Mouse (Mus musculus) adrenal gland, postnatal 4 days (tissue): ENCODE data around the gene Pacsin2. TPM values are rescaled to one million over a fixed set of nuclear protein-coding genes. Genes with fewer than 3 reads are reported as not detected.
"Not testable (repeated sequence)": the region's sequence is repeated elsewhere in the genome, so short reads cannot be mapped to it uniquely, and the experiment has no call there.

Experiments used
- DNase-seq, 2 experiments: peaks; one replicate each; pipeline ENCODE4 v3.0.0; 2021 to 2022; ENCODE audit warnings: low spot score in 2 of 2, mixed read lengths in 2 of 2
- total RNA-seq, 2 experiments: library from RNA; stranded (reverse); gene quantifications; 2 replicates each; pipeline ENCODE4 v1.2.3; 2021

Pacsin2 gene
- total RNA-seq, 2 experiments from 2014 or later, result 80.4 to 80.7 TPM

GRCm38 (mm10) chr15:83427294-83428163 lies 36.9 kb downstream of the Pacsin2 start:
- DNase-seq, result no peak

GRCm38 (mm10) chr15:83425794-83426193 lies 38.6 kb downstream of the Pacsin2 start:
- no peak for DNase-seq

DNA sequence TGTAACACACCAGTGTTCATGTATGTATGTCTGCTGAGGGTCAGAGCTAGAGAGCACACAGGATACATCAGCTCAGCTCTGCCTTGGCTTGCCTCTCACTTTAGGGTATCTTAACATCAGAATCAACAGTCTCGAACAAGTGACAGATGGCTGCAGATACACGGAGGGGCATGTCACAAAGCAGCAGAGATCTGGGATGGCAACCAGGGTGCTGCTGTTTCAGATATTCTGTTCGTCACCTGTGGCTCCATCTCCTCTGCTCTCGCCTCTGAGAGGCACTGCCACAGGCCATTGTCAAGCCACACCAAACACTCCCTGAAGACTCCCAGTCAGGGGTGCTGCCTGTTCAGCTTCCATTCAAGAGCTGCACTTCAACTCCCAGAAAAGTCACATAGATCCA lies 39.1 kb downstream of the Pacsin2 start:
- DNase-seq, result no peak

- DNase-seq, result no peak
These were observed 40.6 kb downstream of the Pacsin2 start for GRCm38 (mm10) chr15:83423589-83424384.

DNA sequence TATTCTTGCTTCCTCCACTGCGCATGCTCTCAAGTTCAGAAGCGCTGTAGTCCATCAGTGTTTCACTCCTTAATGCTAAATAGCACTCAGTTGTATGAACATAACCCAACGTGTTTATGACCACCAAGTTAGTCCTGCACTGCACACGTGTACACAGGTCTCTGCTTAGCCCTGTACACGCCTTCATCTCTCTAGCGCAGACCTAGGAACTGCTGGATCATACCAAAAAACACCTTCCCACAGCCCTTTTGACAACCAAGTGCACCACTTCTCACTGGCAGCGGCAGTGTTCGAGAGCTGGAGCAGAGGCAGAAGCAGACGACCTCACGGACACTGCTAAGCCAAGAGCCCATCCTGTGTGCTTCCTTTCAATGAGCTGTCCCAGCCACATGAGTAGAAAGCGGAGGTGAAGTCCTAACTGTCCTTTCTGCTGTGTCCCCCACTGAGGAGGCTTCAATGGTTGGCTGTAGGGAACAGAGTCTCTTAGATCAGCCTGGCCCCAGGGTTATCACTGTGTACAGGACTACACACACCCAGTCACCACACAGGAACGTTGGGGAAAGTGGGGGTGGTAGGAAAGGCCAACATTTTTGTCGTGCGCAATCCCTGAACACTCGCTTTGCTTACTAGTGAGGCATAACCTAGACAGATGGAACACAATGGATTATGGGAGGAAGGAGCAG lies 42.0 kb downstream of the Pacsin2 start:
- DNase-seq, result no peak

GRCm38 (mm10) chr15:83419562-83419961 lies 44.8 kb downstream of the Pacsin2 start:
- DNase-seq, result no peak

GRCm38 (mm10) chr15:83418685-83419084 lies 45.7 kb downstream of the Pacsin2 start:
- no peak for DNase-seq

- DNase-seq, result no peak
These were observed 46.5 kb downstream of the Pacsin2 start for GRCm38 (mm10) chr15:83417916-83418315.

- DNase-seq, result no peak
These were observed 47.0 kb downstream of the Pacsin2 start for GRCm38 (mm10) chr15:83417407-83417806.

- no peak for DNase-seq
These were observed 49.0 kb downstream of the Pacsin2 start for GRCm38 (mm10) chr15:83415391-83415790.

DNA sequence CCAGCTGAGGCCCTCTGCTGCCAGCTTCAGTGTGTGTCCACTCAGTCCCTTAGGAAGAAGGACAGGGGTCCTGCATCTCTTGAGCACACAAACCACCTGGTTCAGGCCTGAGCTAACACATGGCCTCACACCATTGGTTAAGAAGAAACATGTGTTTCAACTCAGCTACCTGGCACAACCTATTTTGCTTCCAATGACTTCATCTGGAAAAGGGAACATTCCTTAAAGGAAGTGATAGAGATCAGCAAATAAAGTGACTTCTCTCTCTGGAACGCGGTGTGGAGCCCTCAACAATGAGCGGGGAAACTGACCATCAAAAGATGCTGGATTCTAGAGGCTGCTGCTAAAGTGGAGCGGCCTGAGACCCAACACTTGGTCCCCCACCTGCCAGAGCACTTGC lies 52.8 kb downstream of the Pacsin2 start:
- DNase-seq, result no peak

- no peak for DNase-seq
These were observed 53.7 kb downstream of the Pacsin2 start for GRCm38 (mm10) chr15:83410735-83411134.

- no peak for DNase-seq
These were observed 54.1 kb downstream of the Pacsin2 start for GRCm38 (mm10) chr15:83410270-83410669.

GRCm38 (mm10) chr15:83408692-83409442 lies 55.5 kb downstream of the Pacsin2 start:
- no peak for DNase-seq

DNA sequence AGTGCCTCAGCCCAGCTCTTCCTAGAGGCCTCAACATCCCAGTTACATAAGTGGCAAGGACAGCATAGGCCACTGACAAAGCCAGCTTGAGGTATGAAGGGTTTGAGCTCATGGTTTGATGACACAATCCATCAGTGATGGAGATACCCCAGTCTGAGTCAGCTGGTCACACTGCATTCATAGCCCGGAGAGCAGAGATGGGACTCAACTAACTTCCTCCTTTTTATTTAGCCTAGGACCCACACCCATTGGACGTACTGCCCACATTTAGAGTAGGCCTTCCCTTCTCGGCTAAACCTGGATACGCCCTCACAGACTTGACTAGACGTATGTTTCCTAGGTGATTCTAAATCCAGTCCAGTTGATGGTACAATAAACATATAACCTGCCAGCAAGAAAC lies 56.2 kb downstream of the Pacsin2 start:
- no peak for DNase-seq

DNA sequence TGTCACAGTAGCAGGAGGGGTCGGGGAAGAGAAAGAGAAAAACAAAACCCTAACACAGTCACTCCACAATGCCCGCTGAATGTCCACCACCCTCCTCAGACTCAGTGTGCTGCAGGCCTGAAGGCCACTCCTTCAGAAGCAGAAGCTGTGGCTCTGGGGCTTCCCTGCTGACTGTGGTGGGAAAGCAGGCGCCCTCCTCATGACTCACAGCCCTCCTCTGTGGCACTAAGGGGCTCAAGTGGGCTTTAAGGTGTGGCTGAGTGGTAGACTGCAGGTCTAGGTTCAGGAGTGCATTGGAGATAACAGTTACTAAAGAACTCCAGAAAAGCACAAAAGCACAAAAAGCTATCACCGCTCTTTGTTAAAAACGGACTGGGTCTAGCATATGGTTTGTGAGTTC lies 56.9 kb downstream of the Pacsin2 start:
- no peak for DNase-seq

DNA sequence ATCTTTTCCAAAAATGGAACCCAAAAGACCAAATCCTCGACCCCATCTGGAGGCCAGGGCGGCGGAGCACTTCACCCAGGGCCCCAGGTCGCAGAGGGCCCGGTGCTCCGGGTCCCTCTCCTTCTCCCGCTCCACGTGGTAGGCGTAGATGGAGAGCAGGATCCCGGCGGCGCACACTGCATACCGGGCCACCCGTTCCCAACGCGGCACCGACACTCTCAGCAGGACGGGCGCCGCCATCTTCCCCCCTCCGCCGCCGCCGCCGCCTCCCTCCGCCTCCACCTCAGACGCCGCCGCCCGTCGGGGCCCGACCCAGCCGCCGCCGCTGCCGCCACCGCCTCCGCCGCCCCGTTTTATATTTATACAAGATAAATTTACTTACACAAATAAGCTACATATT lies 58.5 kb downstream of the Pacsin2 start:
- DNase-seq, result not testable (repeated sequence)

DNA sequence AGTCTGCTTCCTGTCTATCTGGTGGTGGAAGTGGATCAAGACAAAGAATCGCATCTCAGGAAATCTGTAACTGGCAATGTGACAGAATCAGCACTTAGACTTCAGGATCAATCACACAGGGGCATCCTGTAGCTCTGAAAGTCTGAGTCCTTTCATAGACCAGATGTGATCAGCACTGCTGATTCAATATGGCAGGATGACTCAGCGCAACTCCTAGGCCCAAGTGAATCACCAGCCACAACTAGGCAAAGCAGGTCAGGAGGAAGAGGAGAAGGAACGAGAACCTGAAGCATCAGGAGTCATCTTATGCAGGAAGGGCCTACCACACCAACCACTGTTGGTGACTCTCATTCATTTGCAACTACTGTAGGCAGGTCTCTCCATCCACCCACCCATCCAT lies 60.4 kb downstream of the Pacsin2 start:
- DNase-seq, result no peak

GRCm38 (mm10) chr15:83403016-83403415 lies 61.4 kb downstream of the Pacsin2 start:
- no peak for DNase-seq

DNA sequence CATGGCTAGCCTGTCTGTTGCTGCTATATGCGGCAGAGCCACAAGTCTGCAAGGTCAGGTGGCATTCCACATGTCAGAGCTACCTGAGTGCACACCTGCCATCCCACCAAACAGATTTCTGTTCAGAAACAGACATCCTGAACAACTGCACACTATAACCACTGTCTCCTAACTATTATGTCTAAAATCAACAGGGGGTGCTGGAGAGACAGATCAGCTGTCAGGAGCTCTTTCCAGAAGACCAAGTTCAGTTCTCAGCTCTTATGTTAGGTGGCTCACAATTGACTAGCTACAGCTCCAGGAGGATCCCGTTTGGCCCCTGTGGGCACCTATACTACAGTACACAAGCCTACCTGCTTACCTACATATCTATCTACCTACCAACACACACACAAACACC lies 71.7 kb downstream of the Pacsin2 start:
- DNase-seq, result no peak

GRCm38 (mm10) chr15:83387911-83388310 lies 76.5 kb downstream of the Pacsin2 start:
- no peak for DNase-seq
